11 mouse cellular contexts compared by ENCODE assay signal in the genomic region with DNA sequence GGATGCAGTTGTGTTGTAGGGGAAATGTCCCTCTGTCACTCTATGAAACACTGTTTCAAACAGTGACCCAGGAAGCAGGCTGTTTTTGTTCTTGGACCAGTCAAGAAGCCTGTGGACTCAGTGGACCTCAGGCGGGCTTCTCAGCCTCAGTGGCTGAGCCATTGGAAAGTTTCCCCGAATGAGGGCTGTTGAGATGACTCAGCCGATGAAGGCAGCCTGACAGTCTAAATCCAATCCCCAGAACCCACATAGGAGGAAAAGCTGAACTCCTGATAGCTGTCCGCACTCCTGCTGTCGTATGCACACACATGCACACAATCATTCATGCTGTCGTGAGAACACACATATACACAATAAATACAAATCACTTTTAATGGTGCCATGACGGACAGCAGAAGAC.
"Had no signal": no experiment of that assay in that cellular context is flagged by ENCODE, and none has a peak within 500 bp of the region (broad histone marks: within the 10 kb centered on the region; RNA-seq: fewer than 3 reads in every experiment).

No protein-coding gene starts in this region.

- DNase-seq: kidney, adult 8-10 months; kidney, postnatal 25 days; layer of hippocampus, adult 9-11 months; lung, adult 2 months; lung, postnatal 36 days; right cerebral cortex, postnatal 4 days; spleen, adult 18-20 months; thymus, adult 18-20 months; thymus, postnatal 14 days had no signal

- H3K4me3 ChIP-seq: limb, embryonic 10.5 days; liver, embryonic 15.5 days had no signal

- H3K27ac ChIP-seq: limb, embryonic 10.5 days; liver, embryonic 15.5 days had no signal
